Mouse (Mus musculus): ENCODE measurements around the gene Kctd15.

GRCm38 (mm10) chr7:34629702-34630210 is 26.8 kb downstream of the Kctd15 start:
- TF ChIP-seq TAL1 (IDR thresholded peaks at IDR 0.05; ENCODE audit: low read length) = no peak
- TF ChIP-seq GATA1 (IDR thresholded peaks at IDR 0.05; ENCODE audit: low read length) = no peak
